In genomic region chr15:6259957-6260740, GRCm38 (mm10) we compare ENCODE assay signal across 9 mouse cellular contexts. TPM values are rescaled to one million over a fixed set of nuclear protein-coding genes. Genes with fewer than 3 reads are reported as not detected.
DNase-seq lines count a peak whose midpoint lies in the region; ATAC-seq lines count a peak whose summit lies in the region.
"Had no signal": no experiment of that assay in that cellular context is flagged by ENCODE, and none has a peak within 500 bp of the region (broad histone marks: within the 10 kb centered on the region; RNA-seq: fewer than 3 reads in every experiment).

No protein-coding gene starts in this region.

- H3K4me2 ChIP-seq in lung, embryonic 15.5 days = no peak overlapping the region
- H3K4me2 ChIP-seq in kidney, embryonic 15.5 days = no peak overlapping the region
- H3K4me2 ChIP-seq: midbrain, embryonic 15.5 days had no signal

- no peak overlapping the region for H3K9ac ChIP-seq in lung, embryonic 15.5 days
- H3K9ac ChIP-seq in kidney, embryonic 15.5 days = no peak overlapping the region
- H3K9ac ChIP-seq: midbrain, embryonic 15.5 days had no signal

- H3K4me3 ChIP-seq in lung, embryonic 15.5 days = no peak overlapping the region
- no peak overlapping the region for H3K4me3 ChIP-seq in kidney, embryonic 15.5 days (replicated peaks)
- H3K4me3 ChIP-seq: midbrain, embryonic 15.5 days had no signal

- H3K4me1 ChIP-seq in lung, embryonic 15.5 days = peaks cover 11% of the 10 kb centered on the region
- H3K4me1 ChIP-seq in kidney, embryonic 15.5 days = peaks cover 11% of the 10 kb centered on the region
- H3K4me1 ChIP-seq: midbrain, embryonic 15.5 days had no signal

- H3K27me3 ChIP-seq in lung, embryonic 15.5 days = no peaks in the 10 kb centered on the region
- H3K27me3 ChIP-seq in kidney, embryonic 15.5 days = no peaks in the 10 kb centered on the region
- H3K27me3 ChIP-seq: midbrain, embryonic 15.5 days had no signal

- peak overlapping the region; percentile 67 for H3K27ac ChIP-seq in lung, embryonic 15.5 days
- H3K27ac ChIP-seq in kidney, embryonic 15.5 days = peak overlapping the region; percentile 80
- H3K27ac ChIP-seq: midbrain, embryonic 15.5 days had no signal

- H3K36me3 ChIP-seq in lung, embryonic 15.5 days = no peaks in the 10 kb centered on the region
- H3K36me3 ChIP-seq in kidney, embryonic 15.5 days = no peaks in the 10 kb centered on the region
- H3K36me3 ChIP-seq: midbrain, embryonic 15.5 days had no signal

- no peak for DNase-seq in lung, postnatal 25 days (ENCODE audit: low spot score)
- peak; percentile 24 for DNase-seq in skeletal muscle tissue, adult 2 months (ENCODE audit: low read depth, low spot score)
- DNase-seq in right cerebral cortex, adult 2 months (ENCODE audit: low spot score in 2 of 2) = no peak
- no peak for DNase-seq in layer of hippocampus, postnatal 14 days (ENCODE audit: low spot score in 2 of 2)

- no peaks in the 10 kb centered on the region for H3K9me3 ChIP-seq in lung, embryonic 15.5 days
- no peaks in the 10 kb centered on the region for H3K9me3 ChIP-seq in kidney, embryonic 15.5 days (replicated peaks)
- H3K9me3 ChIP-seq: midbrain, embryonic 15.5 days had no signal

- peak; percentile 57; the same call in 1 of the 2 replicates for ATAC-seq in lung, embryonic 15.5 days (ENCODE audit: borderline replicate concordance, extremely low read depth, low FRiP score, low TSS enrichment)
- peak; percentile 92 for ATAC-seq in granulocyte monocyte progenitor cell, adult 5-6 weeks (replicated peaks; ENCODE audit: poor library complexity, severe bottlenecking)
- peak; percentile 84 for ATAC-seq in kidney, embryonic 15.5 days (replicated peaks; ENCODE audit: low FRiP score)
- no peak for ATAC-seq in activated CD4-positive, CD25-positive, alpha-beta regulatory T cell, adult 4 months
- ATAC-seq: midbrain, embryonic 15.5 days had no signal

- 14% methylated on average over 3 of the region's 3 CpGs for WGBS in lung, embryonic 15.5 days
- 10% methylated on average over 3 of the region's 3 CpGs for WGBS in kidney, embryonic 15.5 days

RNA-seq across cellular contexts. Expression of gene Dab2, which starts 39.4 kb away (rescaled TPM):
- 26.9 and 28.6 TPM in 2 replicates for polyA plus RNA-seq in lung, embryonic 15.5 days (2015; fragmentation: Nextera tagmentation; extraction: Ambion mirVana)
- total RNA-seq in granulocyte monocyte progenitor cell, adult 5-6 weeks (2014; fragmentation: Nextera tagmentation) = 1.7 and 5.2 TPM in 2 replicates
- total RNA-seq in granulocyte monocyte progenitor cell, adult 5-6 weeks (2017) = 0.90 and 1.1 TPM in 2 replicates
- 68.3 and 77.8 TPM in 2 replicates for polyA plus RNA-seq in kidney, embryonic 15.5 days (2015; fragmentation: Nextera tagmentation; extraction: Ambion mirVana)
- total RNA-seq in layer of hippocampus, postnatal 14 days (2021) = 10 to 100 TPM; 16.1 to 21.7 TPM
- under 1 TPM in 1 of 2 experiments, not detected in 1; 0.12 TPM for polyA plus RNA-seq in activated CD4-positive, CD25-positive, alpha-beta regulatory T cell, adult 4 months (2017; shearing (Covaris generic))

Comparison
In these comparisons a context has a peak if more than half of its experiments do, and no peak if none do; other contexts are left out.
1. RNA of gene Dab2, which starts 39.4 kb away (polyA plus RNA-seq): 68.3 to 77.8 TPM in kidney, embryonic 15.5 days and 26.9 to 28.6 TPM in lung, embryonic 15.5 days; 0.12 TPM in activated CD4-positive, CD25-positive, alpha-beta regulatory T cell, adult 4 months; every median in the first group is over 10 times any median in the second.